10 mouse cellular contexts compared by ENCODE assay signal in genomic region chr15:77821424-77821823, GRCm38 (mm10). TPM values are rescaled to one million over a fixed set of nuclear protein-coding genes. Genes with fewer than 3 reads are reported as not detected.
A peak's percentile ranks its signal among the peaks of the same experiment; 100 is the strongest.
DNase-seq lines count a peak whose midpoint lies in the region; ATAC-seq lines count a peak whose summit lies in the region.
"Had no signal": no experiment of that assay in that cellular context is flagged by ENCODE, and none has a peak within 500 bp of the region (broad histone marks: within the 10 kb centered on the region; RNA-seq: fewer than 3 reads in every experiment).

No protein-coding gene starts in this region.

- ATAC-seq in heart, embryonic 15.5 days (replicated peaks; ENCODE audit: insufficient number of reproducible peaks, insufficient read depth, low FRiP score, low read depth): no peak; the same call in 1 of the 2 replicates
- no peak for ATAC-seq in liver, embryonic 16.5 days (ENCODE audit: low read depth)
- no peak for ATAC-seq in hindbrain, embryonic 16.5 days

- peak overlapping the region; percentile 30 for H3K9ac ChIP-seq in heart, embryonic 15.5 days
- H3K9ac ChIP-seq in liver, embryonic 16.5 days (ENCODE audit: low read depth, low read length): peak overlapping the region; percentile 9; the same call in 1 of the 2 replicates
- no peak overlapping the region for H3K9ac ChIP-seq in hindbrain, embryonic 16.5 days (ENCODE audit: low read depth, low read length)

- WGBS in heart, embryonic 15.5 days: 23% methylated on average over 7 of the region's 7 CpGs
- WGBS in liver, embryonic 16.5 days (ENCODE audit: insufficient replicate concordance): 30% methylated on average over 7 of the region's 7 CpGs
- whole genome bisulfite sequencing in hindbrain, embryonic 16.5 days: 76% methylated on average over 7 of the region's 7 CpGs

- H3K4me2 ChIP-seq in heart, embryonic 15.5 days: peak overlapping the region; percentile 7; the same call in 1 of the 2 replicates
- H3K4me2 ChIP-seq in liver, embryonic 16.5 days (ENCODE audit: low read depth, low read length): no peak overlapping the region
- H3K4me2 ChIP-seq in hindbrain, embryonic 16.5 days (ENCODE audit: low read length): no peak overlapping the region

- intact Hi-C loops in left cerebral cortex, postnatal 10 days (cut with DNase I): no loop called here

- H3K27me3 ChIP-seq in heart, embryonic 15.5 days: no peaks in the 10 kb centered on the region
- no peaks in the 10 kb centered on the region for H3K27me3 ChIP-seq in liver, embryonic 16.5 days (ENCODE audit: control insufficient read depth, insufficient read depth, low read depth, low read length)
- no peaks in the 10 kb centered on the region for H3K27me3 ChIP-seq in hindbrain, embryonic 16.5 days (replicated peaks; ENCODE audit: control insufficient read depth, insufficient read depth, low read length)
- H3K27me3 ChIP-seq: Patski had no signal

- no peak overlapping the region for H3K4me3 ChIP-seq in heart, embryonic 15.5 days
- H3K4me3 ChIP-seq in liver, embryonic 16.5 days (ENCODE audit: low read depth, low read length): no peak overlapping the region
- H3K4me3 ChIP-seq in hindbrain, embryonic 16.5 days (ENCODE audit: low read length): no peak overlapping the region

- peaks cover 97% of the 10 kb centered on the region for H3K4me1 ChIP-seq in heart, embryonic 15.5 days (replicated peaks)
- peaks cover 83% of the 10 kb centered on the region for H3K4me1 ChIP-seq in liver, embryonic 16.5 days (ENCODE audit: control insufficient read depth, low read depth, low read length)
- peaks cover 22% of the 10 kb centered on the region for H3K4me1 ChIP-seq in hindbrain, embryonic 16.5 days (ENCODE audit: control insufficient read depth, insufficient read depth, low read depth, low read length)

- DNase-seq in kidney, adult 18-20 months: peak; percentile 27
- DNase-seq in kidney, postnatal 36 days: no peak
- DNase-seq in adrenal gland, postnatal 25 days: peak; percentile 54
- DNase-seq in left cerebral cortex, postnatal 10 days (ENCODE audit: extremely low spot score in 1 of 2, low spot score in 2 of 2): no peak
- DNase-seq in retina, postnatal 1 day: no peak
- DNase-seq: cerebellum, adult 9-10 months had no signal

- no peaks in the 10 kb centered on the region for H3K9me3 ChIP-seq in heart, embryonic 15.5 days (replicated peaks)
- H3K9me3 ChIP-seq in liver, embryonic 16.5 days (replicated peaks; ENCODE audit: control insufficient read depth, low read length): no peaks in the 10 kb centered on the region
- no peaks in the 10 kb centered on the region for H3K9me3 ChIP-seq in hindbrain, embryonic 16.5 days (ENCODE audit: control insufficient read depth, low read length)

- H3K36me3 ChIP-seq in heart, embryonic 15.5 days: no peaks in the 10 kb centered on the region; the same call in 1 of the 2 replicates
- no peaks in the 10 kb centered on the region for H3K36me3 ChIP-seq in liver, embryonic 16.5 days (ENCODE audit: control insufficient read depth, insufficient read depth)
- H3K36me3 ChIP-seq in hindbrain, embryonic 16.5 days (ENCODE audit: control insufficient read depth, insufficient read depth, low read length): no peaks in the 10 kb centered on the region

- peak overlapping the region; percentile 83 for H3K27ac ChIP-seq in heart, embryonic 15.5 days
- H3K27ac ChIP-seq in liver, embryonic 16.5 days (ENCODE audit: low read length): peak overlapping the region; percentile 80
- H3K27ac ChIP-seq in hindbrain, embryonic 16.5 days (ENCODE audit: low read depth, low read length): no peak overlapping the region

RNA-seq across cellular contexts. Expression of gene Myh9, which starts 20.6 kb away (rescaled TPM):
- total RNA-seq in adrenal gland, postnatal 25 days (2021): 325 and 352 TPM in 2 replicates
- 25.2 and 33.7 TPM in 2 replicates for polyA plus RNA-seq in heart, embryonic 15.5 days (2015; fragmentation: Nextera tagmentation; extraction: Ambion mirVana)
- 19.7 and 21.9 TPM in 2 replicates for polyA plus RNA-seq in liver, embryonic 16.5 days (2015; fragmentation: Nextera tagmentation; extraction: Ambion mirVana)
- 10 to 100 TPM; 58.2 to 58.8 TPM for total RNA-seq in left cerebral cortex, postnatal 10 days (2021)
- polyA plus RNA-seq in hindbrain, embryonic 16.5 days (2015; fragmentation: Nextera tagmentation; extraction: Ambion mirVana): 8.4 and 11.8 TPM in 2 replicates

Comparison
In these comparisons a context has a peak if more than half of its experiments do, and no peak if none do; other contexts are left out.
1. DNase-seq: peak in kidney, adult 18-20 months (single experiment) and adrenal gland, postnatal 25 days (single experiment); none in kidney, postnatal 36 days (0 of 2), left cerebral cortex, postnatal 10 days (0 of 2) and retina, postnatal 1 day (single experiment).